Mouse (Mus musculus): ENCODE results near the gene Hacl1. TPM values are rescaled to one million over a fixed set of nuclear protein-coding genes. Genes with fewer than 3 reads are reported as not detected.

The Hacl1 gene
- polyA plus RNA-seq, 1 experiment from 2014 or later, result 12.7 TPM

- Histone ChIP-seq H3K9me3 (replicated peaks) (no peaks in the 10 kb centered on the region), H3K36me3 (replicated peaks) (no peaks in the 10 kb centered on the region)
- peak; percentile 75 for ATAC-seq (ENCODE audit: insufficient read depth)
Observed at GRCm38 (mm10) chr14:31594693-31595092, 46.4 kb downstream of the Hacl1 start.

GRCm38 (mm10) chr14:31593036-31593435, 48.0 kb downstream of the Hacl1 start:
- H3K27me3 ChIP-seq, result no peaks in the 10 kb centered on the region
- 28% methylated on average over 2 of the region's 2 CpGs for WGBS (ENCODE audit: insufficient replicate concordance)
- H3K27ac ChIP-seq (replicated peaks), result no peak overlapping the region
- peaks cover 3% of the 10 kb centered on the region; the same call in 1 of the 2 replicates for H3K4me1 ChIP-seq (replicated peaks)
- H3K9ac ChIP-seq, result no peak overlapping the region
- H3K4me2 ChIP-seq, result no peak overlapping the region
- no peaks in the 10 kb centered on the region for H3K9me3 ChIP-seq (replicated peaks)
- no peak for ATAC-seq (ENCODE audit: insufficient read depth)
- H3K4me3 ChIP-seq (replicated peaks), result no peak overlapping the region
- no peaks in the 10 kb centered on the region for H3K36me3 ChIP-seq (replicated peaks)

More at GRCm38 (mm10) chr14:31594693-31595092, 46.4 kb downstream of the Hacl1 start:
- 51% methylated on average over 3 of the region's 3 CpGs for WGBS (ENCODE audit: insufficient replicate concordance)
- Histone ChIP-seq H3K4me2 (no peak overlapping the region), H3K27ac (replicated peaks) (no peak overlapping the region), H3K4me1 (replicated peaks) (peaks cover 3% of the 10 kb centered on the region; the same call in 1 of the 2 replicates), H3K9ac (no peak overlapping the region), H3K4me3 (replicated peaks) (no peak overlapping the region), H3K27me3 (no peaks in the 10 kb centered on the region)

GRCm38 (mm10) chr14:31591243-31591642, 49.8 kb downstream of the Hacl1 start, which contains the start of gene Colq:
Colq (minus strand) TSS chr14:31591343.
- Histone ChIP-seq H3K36me3 (replicated peaks) (no peaks in the 10 kb centered on the region), H3K4me3 (replicated peaks) (no peak within 1 kb of the TSS), H3K4me1 (replicated peaks) (peaks cover 3% of the 10 kb centered on the region; the same call in 1 of the 2 replicates), H3K27me3 (no peaks in the 10 kb centered on the region), H3K9ac (no peak within 1 kb of the TSS), H3K9me3 (replicated peaks) (no peaks in the 10 kb centered on the region), H3K27ac (replicated peaks) (no peak within 1 kb of the TSS), H3K4me2 (no peak within 1 kb of the TSS)
- no peak for ATAC-seq (ENCODE audit: insufficient read depth)
- WGBS (ENCODE audit: insufficient replicate concordance), result 59% methylated on average over 3 of the region's 3 CpGs

GRCm38 (mm10) chr14:31586451-31586850, 54.6 kb downstream of the Hacl1 start:
- ATAC-seq (ENCODE audit: insufficient read depth), result no peak
- 69% methylated on average over 8 of the region's 8 CpGs for WGBS (ENCODE audit: insufficient replicate concordance)
- no peak overlapping the region for H3K4me2 ChIP-seq

GRCm38 (mm10) chr14:31583082-31583481, 58.0 kb downstream of the Hacl1 start:
- WGBS (ENCODE audit: insufficient replicate concordance), result 55% methylated on average over 8 of the region's 9 CpGs
- no peaks in the 10 kb centered on the region for H3K4me1 ChIP-seq (replicated peaks)
- no peak for ATAC-seq (ENCODE audit: insufficient read depth)
- no peaks in the 10 kb centered on the region for H3K27me3 ChIP-seq
- H3K4me3 ChIP-seq (replicated peaks), result no peak overlapping the region
- no peaks in the 10 kb centered on the region for H3K9me3 ChIP-seq (replicated peaks)
- H3K9ac ChIP-seq, result no peak overlapping the region
- no peak overlapping the region for H3K4me2 ChIP-seq
- H3K27ac ChIP-seq (replicated peaks), result no peak overlapping the region
- no peaks in the 10 kb centered on the region for H3K36me3 ChIP-seq (replicated peaks)

More at GRCm38 (mm10) chr14:31586451-31586850, 54.6 kb downstream of the Hacl1 start:
- Histone ChIP-seq H3K4me1 (replicated peaks) (no peaks in the 10 kb centered on the region), H3K27me3 (no peaks in the 10 kb centered on the region), H3K27ac (replicated peaks) (no peak overlapping the region), H3K36me3 (replicated peaks) (no peaks in the 10 kb centered on the region), H3K9me3 (replicated peaks) (no peaks in the 10 kb centered on the region), H3K4me3 (replicated peaks) (no peak overlapping the region), H3K9ac (no peak overlapping the region)

GRCm38 (mm10) chr14:31577966-31578735, 62.9 kb downstream of the Hacl1 start:
- 59% methylated on average over 9 of the region's 9 CpGs for WGBS (ENCODE audit: insufficient replicate concordance)
- no peak overlapping the region for H3K4me2 ChIP-seq
- H3K27ac ChIP-seq (replicated peaks), result no peak overlapping the region
- H3K4me3 ChIP-seq (replicated peaks), result no peak overlapping the region
- H3K9me3 ChIP-seq (replicated peaks), result no peaks in the 10 kb centered on the region
- no peaks in the 10 kb centered on the region for H3K27me3 ChIP-seq
- no peak overlapping the region for H3K9ac ChIP-seq
- ATAC-seq (ENCODE audit: insufficient read depth), result no peak
- no peaks in the 10 kb centered on the region for H3K4me1 ChIP-seq (replicated peaks)
- no peaks in the 10 kb centered on the region for H3K36me3 ChIP-seq (replicated peaks)

- WGBS (ENCODE audit: insufficient replicate concordance), result 25% methylated on average over 10 of the region's 10 CpGs
- Histone ChIP-seq H3K9me3 (replicated peaks) (no peaks in the 10 kb centered on the region), H3K4me3 (replicated peaks) (no peak overlapping the region), H3K4me2 (no peak overlapping the region), H3K36me3 (replicated peaks) (no peaks in the 10 kb centered on the region), H3K9ac (no peak overlapping the region), H3K4me1 (replicated peaks) (no peaks in the 10 kb centered on the region), H3K27me3 (no peaks in the 10 kb centered on the region), H3K27ac (replicated peaks) (no peak overlapping the region)
- ATAC-seq (ENCODE audit: insufficient read depth), result no peak
Observed at GRCm38 (mm10) chr14:31576846-31577697, 64.0 kb downstream of the Hacl1 start.

- H3K4me1 ChIP-seq (replicated peaks), result peaks cover 2% of the 10 kb centered on the region
- no peaks in the 10 kb centered on the region for H3K27me3 ChIP-seq
- 65% methylated on average over 9 of the region's 9 CpGs for WGBS (ENCODE audit: insufficient replicate concordance)
- ATAC-seq (ENCODE audit: insufficient read depth), result no peak
- no peaks in the 10 kb centered on the region for H3K9me3 ChIP-seq (replicated peaks)
- no peak overlapping the region for H3K9ac ChIP-seq
- no peaks in the 10 kb centered on the region for H3K36me3 ChIP-seq (replicated peaks)
- H3K4me3 ChIP-seq (replicated peaks), result no peak overlapping the region
- no peak overlapping the region for H3K4me2 ChIP-seq
- no peak overlapping the region for H3K27ac ChIP-seq (replicated peaks)
Observed at GRCm38 (mm10) chr14:31575866-31576265, 65.2 kb downstream of the Hacl1 start.

- H3K27me3 ChIP-seq, result no peaks in the 10 kb centered on the region
- no peaks in the 10 kb centered on the region for H3K36me3 ChIP-seq (replicated peaks)
- H3K9ac ChIP-seq, result no peak overlapping the region
- WGBS (ENCODE audit: insufficient replicate concordance), result 78% methylated on average over 18 of the region's 18 CpGs
- no peak for ATAC-seq (ENCODE audit: insufficient read depth)
- H3K27ac ChIP-seq (replicated peaks), result no peak overlapping the region
- peaks cover 10% of the 10 kb centered on the region for H3K4me1 ChIP-seq (replicated peaks)
- no peaks in the 10 kb centered on the region for H3K9me3 ChIP-seq (replicated peaks)
- H3K4me2 ChIP-seq, result no peak overlapping the region
- no peak overlapping the region for H3K4me3 ChIP-seq (replicated peaks)
Observed at GRCm38 (mm10) chr14:31574903-31575665, 66.0 kb downstream of the Hacl1 start.

- H3K4me3 ChIP-seq (replicated peaks), result no peak overlapping the region
- 62% methylated on average over 9 of the region's 9 CpGs for WGBS (ENCODE audit: insufficient replicate concordance)
- H3K9me3 ChIP-seq (replicated peaks), result no peaks in the 10 kb centered on the region
- H3K27me3 ChIP-seq, result no peaks in the 10 kb centered on the region
- no peak for ATAC-seq (ENCODE audit: insufficient read depth)
- peaks cover 25% of the 10 kb centered on the region for H3K4me1 ChIP-seq (replicated peaks)
- H3K36me3 ChIP-seq (replicated peaks), result no peaks in the 10 kb centered on the region
- H3K4me2 ChIP-seq, result no peak overlapping the region
- no peak overlapping the region for H3K9ac ChIP-seq
- no peak overlapping the region for H3K27ac ChIP-seq (replicated peaks)
Observed at GRCm38 (mm10) chr14:31572561-31573175, 68.4 kb downstream of the Hacl1 start.
